Mouse (Mus musculus) adrenal gland (tissue): ENCODE results near the gene Lpcat1.

ENCODE experiments used
- intact Hi-C: fragments of 180-260 bp; cut with DNase I; formaldehyde crosslinking; loops from one replicate; pipeline ENCODE4 v1.15.1; 2025
- long read RNA-seq, 2 experiments: library from polyadenylated mRNA; unstranded; transcript quantifications; one replicate each; pipeline ENCODE4 v2.0.0; 2020; ENCODE audit warnings: borderline replicate concordance in 1 of 2; ENCODE audit not compliant: insufficient replicate concordance in 1 of 2

The Lpcat1 gene
- long read RNA-seq, experiment 1, partial matches to known transcripts, result 6 of 14 reads
- long read RNA-seq, experiment 1, other reads (novel, unspliced or antisense), result 4 of 14 reads
- long read RNA-seq, experiment 2, transcript Lpcat1-201 (14 exons, 3,675 nt), result major isoform, 9 of 15 reads
- long read RNA-seq, experiment 2, partial matches to known transcripts, result 4 of 15 reads
- long read RNA-seq, experiment 2, other reads (novel, unspliced or antisense), result 2 of 15 reads

- intact Hi-C loops, result no loop called here
Measured at GRCm38 (mm10) chr13:73467034-73467420, at the start of gene Lpcat1. Gene Lpcat1, plus strand, starts transcription at chr13:73467197.

DNA sequence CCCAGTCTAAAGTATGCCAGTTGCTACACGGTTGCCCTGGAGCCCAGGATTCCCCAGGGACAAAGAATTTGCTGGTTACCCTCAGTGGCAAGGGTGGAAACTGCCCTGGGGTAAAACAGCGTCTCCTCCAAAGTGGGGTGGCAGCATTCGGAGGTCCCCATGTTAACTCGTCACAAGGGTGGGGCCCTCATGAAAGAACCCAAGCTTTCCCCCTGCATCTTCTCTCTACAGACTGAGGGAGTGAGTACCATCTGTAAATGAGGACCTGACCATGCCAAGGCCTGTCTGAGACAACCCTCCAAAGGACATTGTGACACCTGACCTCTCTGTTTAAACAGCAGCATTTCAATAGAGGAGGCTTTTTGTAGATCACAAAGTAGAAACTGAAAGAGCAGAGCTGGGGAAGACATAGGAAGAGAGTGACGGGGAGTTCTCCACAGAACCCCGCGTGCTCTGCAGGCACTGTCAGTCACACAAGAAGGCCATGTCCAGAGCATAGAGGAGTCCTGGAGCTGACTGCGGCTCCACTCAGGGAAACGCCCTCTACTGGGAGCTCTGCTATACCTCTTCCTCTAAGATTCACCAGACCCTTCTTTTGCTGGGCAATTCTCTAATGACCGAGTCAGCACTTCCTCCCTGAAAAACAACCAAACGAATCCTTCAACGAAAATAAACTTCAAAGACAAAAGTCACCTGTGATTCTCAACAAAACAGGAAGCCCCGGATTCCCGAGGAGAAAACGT, 49.3 kb upstream of the Lpcat1 start:
- intact Hi-C loops, result no loop called here

GRCm38 (mm10) chr13:73418297-73418696, 48.7 kb upstream of the Lpcat1 start:
- intact Hi-C loops, result no loop called here

DNA sequence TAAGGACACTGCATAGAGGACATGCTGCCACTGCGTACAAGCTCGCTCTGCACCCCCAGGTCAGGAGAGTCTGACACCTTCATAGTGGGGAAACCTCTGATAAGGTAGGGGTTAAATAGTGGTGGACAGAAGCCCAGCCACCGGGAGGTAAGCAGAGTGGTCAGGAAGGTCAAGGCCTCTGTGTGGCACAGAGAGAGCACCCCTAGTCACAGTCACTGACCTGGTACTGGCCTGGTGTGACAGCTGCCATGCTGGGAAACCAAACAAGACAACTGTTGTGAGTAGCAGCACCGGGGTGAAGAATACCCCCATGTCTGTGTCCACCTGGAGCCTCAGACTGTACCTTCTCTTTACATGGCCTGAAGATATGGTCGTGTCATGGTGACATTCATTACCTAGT, 47.8 kb upstream of the Lpcat1 start:
- intact Hi-C loops, result no loop called here

DNA sequence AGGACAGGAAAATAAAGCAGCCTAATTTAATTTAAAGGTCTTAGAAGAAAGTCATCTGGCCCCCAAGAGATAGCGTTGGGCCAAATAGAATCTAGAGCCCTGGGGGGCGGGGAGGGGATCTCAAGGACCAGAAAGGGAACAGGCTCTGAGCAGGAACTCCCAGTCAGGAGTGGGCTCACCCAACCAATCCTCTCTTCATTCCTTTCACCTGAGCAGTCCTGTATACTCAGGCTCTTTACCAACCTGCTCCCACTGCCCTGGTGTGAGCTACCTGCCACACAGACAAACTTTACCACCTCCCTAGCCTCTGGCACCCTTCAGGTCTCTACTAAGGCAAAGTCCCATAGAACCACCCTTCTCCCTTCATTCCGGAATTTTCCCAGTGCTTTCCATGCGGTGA, 44.0 kb upstream of the Lpcat1 start:
- intact Hi-C loops, result loop anchor here (10.0 kb wide), 1 partner anchor 192 kb away; no protein-coding TSS in a partner anchor

DNA sequence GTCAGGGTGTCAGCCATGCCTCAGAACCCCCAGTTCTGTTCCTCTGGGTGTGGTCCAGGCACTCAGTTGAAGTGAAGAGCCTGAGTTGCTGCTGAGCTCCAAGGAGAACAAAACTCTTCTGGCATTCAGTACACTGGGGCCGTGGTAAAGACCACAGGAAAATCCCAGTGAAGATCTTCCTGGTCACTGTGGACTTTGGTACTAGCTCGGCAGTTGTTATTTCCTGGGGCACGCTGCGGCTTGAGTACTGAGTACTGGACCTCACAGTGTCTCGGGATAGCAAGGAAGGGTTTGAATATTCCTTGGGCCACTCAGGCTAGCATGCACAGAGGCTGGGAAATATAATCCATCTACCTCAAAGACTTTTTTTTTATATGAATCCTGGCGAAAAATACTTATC, 42.0 kb upstream of the Lpcat1 start:
- intact Hi-C loops, result loop anchor here (1.0 to 10.0 kb wide), 2 partner anchors 80 to 190 kb away; no protein-coding TSS in a partner anchor

DNA sequence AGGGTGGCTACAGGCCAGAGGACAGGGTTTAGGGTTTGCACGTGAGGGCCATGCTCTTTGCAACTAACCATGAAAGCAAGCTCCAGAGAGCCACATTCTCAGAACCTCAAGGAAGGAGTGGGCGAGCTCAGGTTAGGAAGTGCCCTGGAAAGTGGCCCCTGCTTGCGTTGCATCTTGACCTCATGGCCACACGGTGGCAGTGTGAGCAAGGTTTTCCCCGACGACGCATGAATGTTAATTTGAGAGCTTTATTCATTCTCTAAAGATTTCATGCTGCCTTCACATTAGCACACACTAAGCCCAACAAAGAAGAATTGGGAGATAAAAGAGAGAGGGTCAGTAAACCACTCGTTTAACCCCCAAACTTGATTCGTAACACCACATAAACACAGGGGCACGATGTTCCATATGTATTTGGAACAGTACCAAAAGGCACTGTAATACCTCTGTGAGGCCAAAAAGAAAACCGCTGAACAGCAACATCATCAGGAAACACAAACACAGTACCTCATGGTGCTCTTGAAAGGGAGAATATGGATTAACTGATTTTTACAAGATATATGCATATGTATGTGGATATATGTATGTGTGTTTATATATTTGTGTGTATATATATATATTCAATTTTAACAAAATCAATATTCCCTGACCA, 41.0 kb upstream of the Lpcat1 start:
- intact Hi-C loops, result loop anchor here (1.0 to 10.0 kb wide), 2 partner anchors 79 to 189 kb away; no protein-coding TSS in a partner anchor

DNA sequence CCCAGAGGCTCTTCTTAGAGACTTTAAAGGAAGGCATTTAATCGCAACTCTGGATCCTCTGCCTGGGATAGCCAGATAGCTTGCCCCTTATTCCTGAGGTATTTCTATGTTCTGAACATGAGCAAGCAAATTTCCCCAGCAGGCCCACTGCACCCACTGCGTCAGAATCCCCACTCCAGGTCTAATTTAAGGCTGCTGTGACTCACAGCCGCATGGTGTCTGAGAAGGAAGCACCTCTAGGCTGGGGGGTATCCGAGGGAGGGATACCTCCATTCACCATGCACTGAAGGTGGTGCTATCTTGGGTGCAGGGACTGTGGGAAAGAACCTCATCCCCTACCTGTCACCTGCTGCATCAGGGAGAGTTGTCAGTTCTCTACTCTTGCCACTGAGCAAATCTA, 40.4 kb upstream of the Lpcat1 start:
- intact Hi-C loops, result loop anchor here (10.0 kb wide), 1 partner anchor 188 kb away; no protein-coding TSS in a partner anchor

DNA sequence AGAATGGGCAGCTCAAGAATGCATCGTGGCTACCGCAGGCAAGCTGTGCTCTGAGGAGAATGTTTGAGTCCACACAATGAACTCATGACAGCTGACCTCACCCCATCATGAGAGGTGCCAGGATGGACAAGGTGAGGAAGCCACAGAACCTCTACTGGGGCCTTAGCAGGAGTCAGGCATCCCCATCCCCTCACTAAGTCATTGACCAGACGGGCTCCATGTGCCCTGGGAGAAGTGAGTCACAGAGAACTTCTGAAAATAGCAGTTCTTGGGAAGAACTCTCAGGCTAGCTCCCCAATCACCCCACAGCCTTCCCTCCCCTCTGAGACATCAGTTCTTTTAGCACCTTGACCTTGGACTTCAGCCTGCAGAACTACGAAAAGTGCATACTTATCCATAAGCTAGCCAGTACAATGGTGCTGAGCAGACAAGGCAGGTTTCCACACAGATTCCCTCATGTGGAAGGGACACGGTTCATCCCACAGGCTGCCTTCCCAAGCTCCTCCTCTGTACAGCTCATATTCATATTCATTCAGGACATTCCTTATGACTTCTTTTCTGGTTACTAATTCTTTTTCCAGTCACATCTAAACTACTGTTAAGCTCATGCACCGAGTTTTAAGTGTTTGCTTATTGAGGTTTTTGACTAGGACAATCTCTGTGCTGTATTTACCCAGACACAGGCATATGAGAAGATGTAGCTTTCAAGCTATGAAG, 37.2 kb upstream of the Lpcat1 start:
- intact Hi-C loops, result loop anchor here (10.0 kb wide), 1 partner anchor 185 kb away; no protein-coding TSS in a partner anchor

GRCm38 (mm10) chr13:73432466-73433149, 34.4 kb upstream of the Lpcat1 start:
- intact Hi-C loops, result no loop called here

DNA sequence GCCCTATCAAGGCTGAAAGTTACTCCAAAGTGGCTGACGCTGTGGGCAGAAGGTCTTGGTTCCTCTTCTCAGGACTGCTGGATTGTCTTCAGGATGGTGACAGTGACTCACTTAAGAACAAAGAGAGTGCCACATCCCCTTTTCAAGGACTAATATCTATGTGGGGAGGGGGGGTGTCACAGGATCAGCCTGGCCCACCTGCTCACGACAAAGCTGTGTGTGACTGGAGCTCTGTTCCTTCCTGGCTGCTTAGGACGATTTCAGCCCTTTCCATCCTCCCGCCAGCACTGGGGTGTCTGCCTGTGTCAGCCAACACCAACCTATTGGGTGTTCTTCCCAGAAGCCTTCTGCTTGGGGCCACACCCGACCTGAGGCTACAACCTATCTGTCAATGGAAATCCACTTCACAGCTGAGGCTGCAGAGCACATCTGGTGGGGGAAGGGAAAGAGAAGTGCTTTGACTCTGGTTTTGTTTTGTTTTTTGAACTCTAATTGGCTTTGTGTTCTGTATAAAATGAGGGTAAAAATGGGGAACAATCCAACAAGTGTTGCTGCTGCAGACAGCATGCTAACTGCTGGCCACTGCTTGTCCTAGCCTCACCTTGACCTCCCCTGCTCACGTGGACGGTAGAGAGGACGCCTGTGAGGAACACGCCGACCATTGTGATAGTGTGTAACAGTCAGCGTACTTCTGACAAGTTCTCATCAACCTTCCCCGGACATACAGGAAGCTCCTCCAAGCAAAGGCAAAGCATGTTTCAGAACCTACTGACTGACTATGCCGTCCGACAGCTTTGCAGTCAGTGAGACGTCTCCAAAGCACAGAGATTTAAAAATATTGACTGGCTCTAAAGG, 33.1 kb upstream of the Lpcat1 start:
- intact Hi-C loops, result no loop called here

GRCm38 (mm10) chr13:73434687-73435086, 32.3 kb upstream of the Lpcat1 start:
- intact Hi-C loops, result no loop called here

DNA sequence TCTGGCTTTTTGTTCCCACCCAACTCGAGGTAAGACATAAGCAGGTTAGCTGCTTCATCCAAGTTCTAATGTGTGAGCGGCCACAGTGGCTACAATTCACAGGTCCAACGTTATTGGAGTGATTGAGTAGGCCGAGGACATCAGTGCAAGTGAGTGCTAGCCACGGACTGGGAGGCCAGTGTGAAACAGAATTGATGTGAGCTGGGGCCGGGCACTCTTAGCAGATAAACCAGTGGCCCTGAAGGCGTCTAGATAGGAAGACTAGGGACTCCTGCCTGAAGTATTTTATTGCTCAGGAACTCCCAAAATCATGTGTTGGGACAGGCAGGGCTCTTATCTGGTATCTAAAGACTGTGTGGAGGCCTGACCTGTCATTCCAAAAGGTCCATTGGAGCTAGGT, 31.3 kb upstream of the Lpcat1 start:
- intact Hi-C loops, result no loop called here

DNA sequence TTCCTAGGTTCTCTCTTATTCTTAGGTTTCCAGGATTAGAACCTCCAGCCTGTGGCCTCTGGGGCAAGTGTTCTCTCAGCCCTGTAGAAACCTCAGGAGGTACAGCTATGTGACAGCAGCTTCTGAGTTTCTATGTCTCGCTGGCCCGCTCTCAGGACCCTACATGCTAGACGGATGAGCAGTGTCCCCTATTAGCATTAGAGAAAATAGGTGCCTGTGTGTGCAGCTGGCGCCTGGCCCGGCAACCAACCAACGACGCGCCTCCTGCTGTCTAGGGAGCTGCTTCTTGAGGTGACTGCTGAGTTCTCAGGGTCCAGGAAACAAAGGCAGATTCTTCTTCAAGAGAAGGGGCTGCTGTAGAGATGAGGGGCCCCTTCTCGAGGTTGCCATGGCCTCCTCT, 27.9 kb upstream of the Lpcat1 start:
- intact Hi-C loops, result no loop called here

GRCm38 (mm10) chr13:73441032-73441431, 26.0 kb upstream of the Lpcat1 start:
- intact Hi-C loops, result no loop called here

DNA sequence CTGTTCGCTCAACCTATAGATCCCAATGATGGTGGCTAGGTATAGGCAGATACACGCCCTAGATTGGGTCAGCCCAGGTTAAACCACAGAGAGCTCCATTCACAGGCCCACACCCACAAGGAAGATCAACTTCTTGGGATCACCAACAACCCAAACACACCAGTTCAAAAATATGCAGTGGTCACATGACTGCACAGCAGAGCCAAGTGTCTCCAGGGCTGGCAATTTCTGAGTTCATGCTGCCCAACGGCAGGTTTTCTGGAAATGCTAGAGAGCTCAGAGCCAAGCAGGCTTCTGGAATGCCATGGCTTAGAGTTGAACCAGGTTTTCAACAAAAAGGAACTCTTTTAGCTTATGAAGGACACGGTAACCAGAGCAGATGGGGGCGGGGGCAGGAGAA, 25.3 kb upstream of the Lpcat1 start:
- intact Hi-C loops, result no loop called here

- intact Hi-C loops, result no loop called here
Measured at GRCm38 (mm10) chr13:73442431-73442830, 24.6 kb upstream of the Lpcat1 start.

DNA sequence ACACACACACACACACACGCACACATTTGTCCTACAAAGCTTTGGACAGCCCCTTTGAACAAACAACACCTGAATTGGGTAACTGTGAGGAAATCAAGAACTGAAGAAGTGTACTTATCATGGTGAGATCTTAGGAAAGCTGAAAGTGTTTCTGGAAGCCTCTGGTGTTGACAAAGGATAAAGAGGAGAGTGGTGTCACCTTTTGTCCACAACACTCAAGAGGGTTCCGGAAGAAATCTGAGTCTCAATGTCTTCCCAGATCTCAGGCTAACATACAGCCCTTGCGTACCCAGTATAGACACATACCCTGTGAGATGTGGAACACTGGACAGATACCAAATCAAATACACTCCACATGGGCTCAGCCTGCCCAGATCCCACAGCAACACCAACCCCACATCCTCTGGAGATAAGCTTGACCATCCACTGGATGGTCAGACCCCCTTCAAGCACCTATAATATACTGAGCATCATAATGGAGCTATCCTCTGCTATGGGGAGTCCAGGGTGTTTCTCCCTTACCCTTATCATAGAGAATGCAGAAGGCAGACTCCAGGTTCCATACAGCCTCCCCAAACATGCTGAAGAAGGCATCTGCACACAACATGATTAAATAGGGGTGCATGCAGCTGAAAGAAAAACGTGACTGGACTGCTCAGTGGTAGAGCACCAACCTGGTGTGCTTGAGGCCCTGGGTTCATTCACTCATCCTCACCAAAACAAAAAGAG, 23.7 kb upstream of the Lpcat1 start:
- intact Hi-C loops, result no loop called here

DNA sequence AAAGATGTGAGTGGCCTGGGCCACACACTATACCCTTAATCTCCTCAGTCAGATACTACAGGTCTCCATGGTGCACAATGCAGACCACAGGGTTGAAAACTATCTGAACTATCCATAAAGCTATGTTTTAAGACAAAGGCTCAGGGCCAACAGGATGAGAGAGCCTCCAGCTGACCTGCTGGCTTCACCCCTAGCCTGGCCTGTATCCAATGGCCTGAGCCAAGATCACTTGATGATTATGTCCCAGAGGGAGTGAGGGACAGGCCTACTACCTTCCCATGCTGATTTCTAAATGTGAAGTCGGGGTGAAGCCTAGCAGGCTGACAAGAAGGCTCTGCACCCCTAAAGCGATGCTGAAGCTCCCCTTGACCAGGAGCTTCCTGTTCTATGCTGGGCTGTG, 21.9 kb upstream of the Lpcat1 start:
- intact Hi-C loops, result no loop called here
